Mouse (Mus musculus): ENCODE data around the gene Adcy9. TPM values are rescaled to one million over a fixed set of nuclear protein-coding genes. Genes with fewer than 3 reads are reported as not detected.

Adcy9 gene
- total and polyA plus RNA-seq, 3 experiments: 1.1 to 3.1 (median 1.2) TPM

DNA sequence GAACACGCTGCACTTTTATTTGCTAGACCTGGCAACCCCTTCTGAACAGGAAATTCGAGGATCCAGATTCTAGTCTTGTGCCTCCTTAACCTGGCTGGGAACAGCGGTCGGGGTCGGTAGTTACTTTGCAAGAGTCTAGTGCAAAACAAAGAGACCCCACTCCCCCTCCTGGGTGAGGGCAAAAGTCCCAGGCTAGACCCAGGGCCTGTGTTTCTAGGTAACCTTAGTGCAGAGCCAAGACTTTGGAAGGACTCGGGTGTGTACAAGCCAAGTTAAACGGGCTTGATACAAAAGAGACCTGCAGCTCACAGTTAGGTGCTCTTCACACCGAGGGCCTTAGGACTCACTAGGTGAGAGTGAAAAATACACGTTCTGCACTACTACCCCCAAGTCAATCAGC is 152.8 kb downstream of the Adcy9 start:
- Histone ChIP-seq H3K9me3 (replicated peaks; ENCODE audit: low read length) (no peaks in the 10 kb centered on the region), H3K4me3 (replicated peaks in 1 of 3; ENCODE audit: low read depth in 2 of 3, low read length in 2 of 3, poor library complexity in 1 of 3) (no peak overlapping the region), H3K79me2 (replicated peaks; ENCODE audit: control insufficient read depth, extremely low read depth, insufficient read depth, poor library complexity, severe bottlenecking) (no peaks in the 10 kb centered on the region), H3K36me3 (replicated peaks in 1 of 2; ENCODE audit: control insufficient read depth in 1 of 2, insufficient read depth in 1 of 2, low read length in 1 of 2) (no peaks in the 10 kb centered on the region), H3K27ac (ENCODE audit: insufficient read depth, low read depth) (no peak overlapping the region), H3K4me2 (ENCODE audit: insufficient read depth, low read depth, poor library complexity, severe bottlenecking) (no peak overlapping the region), H3K4me1 (ENCODE audit: control insufficient read depth in 1 of 2, insufficient read depth in 2 of 2) (peaks cover 7 to 11% of the 10 kb centered on the region in 2 experiments), H3K9ac (ENCODE audit: insufficient read depth, low read depth) (no peak overlapping the region), H3K27me3 (replicated peaks) (peaks cover 7% of the 10 kb centered on the region)
- TF ChIP-seq ETS1 (conservative IDR thresholded peaks at IDR 0.05; ENCODE audit: low read depth, low read length): no peak
- no peak for TF ChIP-seq MEF2A (IDR thresholded peaks at IDR 0.05; ENCODE audit: borderline replicate concordance, low read depth, low read length)
- TF ChIP-seq ZMIZ1 (IDR thresholded peaks at IDR 0.05; ENCODE audit: low read depth, low read length): no peak
- no peak for TF ChIP-seq CTCF (conservative IDR thresholded peaks at IDR 0.05 in 1 of 2, IDR thresholded peaks at IDR 0.05 in 1 of 2; ENCODE audit: low read depth in 2 of 2, low read length in 2 of 2)
- no peak for TF ChIP-seq TCF12 (IDR thresholded peaks at IDR 0.05; ENCODE audit: low read depth, low read length)
- TF ChIP-seq CHD1 (IDR thresholded peaks at IDR 0.05; ENCODE audit: low read depth, low read length): no peak
- TF ChIP-seq MAZ (IDR thresholded peaks at IDR 0.05; ENCODE audit: low read depth, low read length): no peak
- no peak for TF ChIP-seq POLR2AphosphoS2 (IDR thresholded peaks at IDR 0.05; ENCODE audit: low read depth, low read length)
- in situ Hi-C loops (cut with MboI; ENCODE audit: low pct_ligation_motif_present, low pct_unique_long_range_greater_than_20kb, low sequenced_read_pairs): loop anchor here (5.0 kb wide), 2 partner anchors 35 to 200 kb away; no protein-coding TSS in a partner anchor
- no peak for DNase-seq (ENCODE audit: extremely low read depth)
- dilution Hi-C loops (cut with MboI; ENCODE audit: extremely low pct_ligation_motif_present, extremely low pct_unique_long_range_greater_than_20kb, low sequenced_read_pairs): no loop called here

GRCm38 (mm10) chr16:4265351-4265750 is 154.9 kb downstream of the Adcy9 start:
- dilution Hi-C loops (cut with MboI; ENCODE audit: extremely low pct_ligation_motif_present, extremely low pct_unique_long_range_greater_than_20kb, low sequenced_read_pairs): no loop called here
- in situ Hi-C loops (cut with MboI; ENCODE audit: low pct_ligation_motif_present, low pct_unique_long_range_greater_than_20kb, low sequenced_read_pairs): loop anchor here (5.0 kb wide), 2 partner anchors 33 to 198 kb away; no protein-coding TSS in a partner anchor
- H3K27me3 ChIP-seq (replicated peaks): peaks cover 7% of the 10 kb centered on the region
- TF ChIP-seq NELFE (IDR thresholded peaks at IDR 0.05; ENCODE audit: low read depth, low read length): no peak
- no peak for TF ChIP-seq MYC (IDR thresholded peaks at IDR 0.05; ENCODE audit: low read depth, low read length)
- no peak for TF ChIP-seq EP300 (IDR thresholded peaks at IDR 0.05; ENCODE audit: low read length)
- no peak for TF ChIP-seq TBP (conservative IDR thresholded peaks at IDR 0.05; ENCODE audit: low read depth, low read length)
- no peak for TF ChIP-seq KAT2A (IDR thresholded peaks at IDR 0.05; ENCODE audit: insufficient replicate concordance, low read length)
- TF ChIP-seq UBTF (IDR thresholded peaks at IDR 0.05; ENCODE audit: low read depth, low read length): no peak
- TF ChIP-seq IRF4 (IDR thresholded peaks at IDR 0.05; ENCODE audit: low read depth, low read length): no peak
- TF ChIP-seq CHD1 (IDR thresholded peaks at IDR 0.05; ENCODE audit: low read depth, low read length): no peak
- no peak for TF ChIP-seq MXI1 (IDR thresholded peaks at IDR 0.05; ENCODE audit: low read depth, low read length)
- TF ChIP-seq ZMIZ1 (IDR thresholded peaks at IDR 0.05; ENCODE audit: low read depth, low read length): no peak
- TF ChIP-seq HCFC1 (IDR thresholded peaks at IDR 0.05; ENCODE audit: low read depth, low read length): no peak
- no peak for TF ChIP-seq MAZ (IDR thresholded peaks at IDR 0.05; ENCODE audit: low read depth, low read length)
- no peak for TF ChIP-seq USF1 (IDR thresholded peaks at IDR 0.05; ENCODE audit: low read depth, low read length)
- TF ChIP-seq TCF12 (IDR thresholded peaks at IDR 0.05; ENCODE audit: low read depth, low read length): no peak
- TF ChIP-seq CHD2 (IDR thresholded peaks at IDR 0.05; ENCODE audit: low read length): no peak
- no peak for TF ChIP-seq ZNF384 (IDR thresholded peaks at IDR 0.05; ENCODE audit: low read depth, low read length)
- H3K36me3 ChIP-seq (replicated peaks in 1 of 2; ENCODE audit: control insufficient read depth in 1 of 2, insufficient read depth in 1 of 2, low read length in 1 of 2): no peaks in the 10 kb centered on the region
- H3K79me2 ChIP-seq (replicated peaks; ENCODE audit: control insufficient read depth, extremely low read depth, insufficient read depth, poor library complexity, severe bottlenecking): no peaks in the 10 kb centered on the region
- H3K9me3 ChIP-seq (replicated peaks; ENCODE audit: low read length): no peaks in the 10 kb centered on the region
- H3K4me3 ChIP-seq (replicated peaks in 1 of 3; ENCODE audit: low read depth in 2 of 3, low read length in 2 of 3, poor library complexity in 1 of 3): no peak overlapping the region
- no peak for DNase-seq (ENCODE audit: extremely low read depth)
- H3K9ac ChIP-seq (ENCODE audit: insufficient read depth, low read depth): no peak overlapping the region
- H3K4me2 ChIP-seq (ENCODE audit: insufficient read depth, low read depth, poor library complexity, severe bottlenecking): no peak overlapping the region
- peaks cover 3 to 6% of the 10 kb centered on the region in 2 experiments for H3K4me1 ChIP-seq (ENCODE audit: control insufficient read depth in 1 of 2, insufficient read depth in 2 of 2)
- H3K27ac ChIP-seq (ENCODE audit: insufficient read depth, low read depth): no peak overlapping the region
